Mouse (Mus musculus) C2C12 (cell line): Measurements from ENCODE around the gene Gm49601.

ENCODE experiments used
- CTCF ChIP-seq: IDR thresholded peaks from one replicate; pipeline ENCODE4 v1.5.1; 2011; ENCODE audit not compliant: control insufficient read depth, insufficient read depth, insufficient read length
- MYOD1 ChIP-seq: IDR thresholded peaks from one replicate; pipeline ENCODE4 v1.6.1; 2011; ENCODE audit warnings: low read depth; ENCODE audit not compliant: control insufficient read depth, insufficient read length
- MYOG ChIP-seq: IDR thresholded peaks from one replicate; pipeline ENCODE4 v1.6.1; 2011; ENCODE audit not compliant: control insufficient read depth, insufficient read length; ENCODE audit errors: extremely low read depth
- USF1 ChIP-seq: IDR thresholded peaks from one replicate; pipeline ENCODE4 v1.6.1; 2011; ENCODE audit warnings: low read depth, mild to moderate bottlenecking, control low read depth, moderate library complexity

DNA sequence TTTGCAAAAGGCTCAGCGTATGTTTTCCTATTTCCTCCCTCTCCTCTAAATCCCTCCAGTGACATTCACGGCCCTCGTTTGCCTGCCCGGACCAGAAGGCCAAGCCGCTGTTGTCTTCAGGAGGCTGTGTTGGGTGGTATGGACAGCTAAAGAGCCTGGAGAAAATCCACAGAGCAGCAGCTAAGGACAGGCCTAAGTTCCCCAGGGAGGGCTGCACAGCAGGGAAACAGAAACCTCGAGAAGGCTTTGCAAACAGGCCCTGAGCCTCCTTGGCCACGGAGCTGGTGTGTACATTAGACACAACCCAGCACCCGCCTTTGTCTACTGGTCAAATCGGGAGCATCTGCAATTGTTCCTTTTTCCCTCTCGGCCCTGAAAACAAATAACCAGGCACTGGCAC is 40.6 kb downstream of the Gm49601 start:
- no peak for TF ChIP-seq CTCF
- TF ChIP-seq MYOG, result no peak
- TF ChIP-seq USF1, result no peak
- TF ChIP-seq MYOD1, result no peak
